Mouse (Mus musculus): ENCODE results near the gene Prkca. TPM values are rescaled to one million over a fixed set of nuclear protein-coding genes. Genes with fewer than 3 reads are reported as not detected.

Prkca gene
- polyA plus RNA-seq, 1 experiment from 2014 or later = 7.8 TPM

DNA sequence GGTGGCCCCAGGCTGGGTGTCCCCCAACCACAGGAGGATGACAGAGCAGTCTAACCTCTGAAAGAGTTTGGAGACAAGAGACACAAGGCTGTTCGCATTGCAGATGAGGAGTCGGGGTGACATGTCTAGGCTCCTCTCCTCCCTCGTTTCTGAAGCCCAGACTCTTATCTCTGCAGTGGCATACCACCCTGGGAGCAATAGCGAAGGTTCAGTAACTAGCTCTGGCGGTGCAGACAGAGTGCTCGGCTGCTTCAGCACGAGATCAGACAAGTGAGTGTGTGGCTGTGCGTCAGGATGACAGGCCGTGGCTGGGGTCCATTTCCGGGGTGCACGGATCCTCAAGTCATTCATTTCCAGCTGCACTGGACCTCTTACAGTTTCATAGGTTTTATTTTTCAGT lies 351.2 kb downstream of the Prkca start:
- H3K9ac ChIP-seq (replicated peaks) = no peak overlapping the region
- ATAC-seq (ENCODE audit: insufficient number of reproducible peaks, insufficient read depth, low FRiP score, low TSS enrichment, low read depth) = no peak
- H3K4me3 ChIP-seq (replicated peaks) = no peak overlapping the region
- no peaks in the 10 kb centered on the region for H3K9me3 ChIP-seq
- 52% methylated on average over 11 of the region's 11 CpGs for WGBS
- no peaks in the 10 kb centered on the region for H3K27me3 ChIP-seq
- H3K4me1 ChIP-seq (replicated peaks) = peaks cover 24% of the 10 kb centered on the region
- H3K4me2 ChIP-seq = no peak overlapping the region
- H3K36me3 ChIP-seq = no peaks in the 10 kb centered on the region
- H3K27ac ChIP-seq = peak overlapping the region; percentile 8; the same call in 1 of the 2 replicates

DNA sequence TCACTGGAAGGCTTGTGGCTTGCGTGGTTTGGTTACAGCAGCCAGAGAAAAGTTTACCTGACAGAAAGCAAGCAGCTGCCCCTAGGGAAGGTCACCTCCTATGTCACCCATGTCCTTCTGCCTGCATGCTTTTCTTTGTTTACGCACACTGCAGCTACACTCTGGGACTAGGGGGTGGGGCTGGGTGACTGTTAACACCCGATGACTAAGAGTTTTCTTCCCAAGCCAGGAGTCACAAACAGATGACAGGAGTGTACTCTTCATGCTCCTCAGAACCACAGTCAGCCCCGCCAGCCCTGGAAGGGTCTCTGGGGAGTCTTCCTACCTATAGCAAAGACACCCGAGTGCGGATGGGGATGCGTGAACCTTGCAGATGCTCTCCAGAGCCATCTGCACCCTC lies 351.7 kb downstream of the Prkca start:
- ATAC-seq (ENCODE audit: insufficient number of reproducible peaks, insufficient read depth, low FRiP score, low TSS enrichment, low read depth) = no peak
- Histone ChIP-seq H3K27ac (no peak overlapping the region), H3K36me3 (no peaks in the 10 kb centered on the region), H3K4me2 (no peak overlapping the region), H3K27me3 (no peaks in the 10 kb centered on the region), H3K9me3 (no peaks in the 10 kb centered on the region), H3K4me3 (replicated peaks) (no peak overlapping the region), H3K4me1 (replicated peaks) (peaks cover 19% of the 10 kb centered on the region), H3K9ac (replicated peaks) (no peak overlapping the region)
- WGBS = 69% methylated on average over 7 of the region's 7 CpGs

DNA sequence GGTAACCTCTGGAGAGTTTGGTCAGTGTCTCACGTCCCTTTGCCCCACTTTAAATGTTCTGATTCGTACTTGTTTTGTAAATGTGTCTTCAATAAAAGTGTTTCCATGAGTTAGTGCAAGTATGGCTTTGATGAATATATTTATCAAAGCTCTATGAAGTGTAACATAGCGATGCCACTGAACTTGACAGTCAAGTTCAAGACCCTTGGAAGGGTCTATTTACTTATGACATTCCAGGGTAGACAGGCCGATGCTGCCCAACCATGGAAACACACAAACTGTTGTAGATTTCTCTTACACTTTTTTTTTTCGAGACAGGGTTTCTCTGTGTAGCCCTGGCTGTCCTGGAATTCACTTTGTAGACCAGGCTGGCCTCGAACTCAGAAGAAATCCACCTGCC lies 354.5 kb downstream of the Prkca start:
- H3K36me3 ChIP-seq = no peaks in the 10 kb centered on the region; the same call in 1 of the 2 replicates
- WGBS = 88% methylated on average over 6 of the region's 6 CpGs
- no peaks in the 10 kb centered on the region for H3K27me3 ChIP-seq
- H3K4me1 ChIP-seq (replicated peaks) = peaks cover 5% of the 10 kb centered on the region
- H3K4me3 ChIP-seq (replicated peaks) = no peak overlapping the region
- no peaks in the 10 kb centered on the region for H3K9me3 ChIP-seq
- ATAC-seq (ENCODE audit: insufficient number of reproducible peaks, insufficient read depth, low FRiP score, low TSS enrichment, low read depth) = no peak
- no peak overlapping the region for H3K27ac ChIP-seq
- H3K4me2 ChIP-seq = no peak overlapping the region
- no peak overlapping the region for H3K9ac ChIP-seq (replicated peaks)

DNA sequence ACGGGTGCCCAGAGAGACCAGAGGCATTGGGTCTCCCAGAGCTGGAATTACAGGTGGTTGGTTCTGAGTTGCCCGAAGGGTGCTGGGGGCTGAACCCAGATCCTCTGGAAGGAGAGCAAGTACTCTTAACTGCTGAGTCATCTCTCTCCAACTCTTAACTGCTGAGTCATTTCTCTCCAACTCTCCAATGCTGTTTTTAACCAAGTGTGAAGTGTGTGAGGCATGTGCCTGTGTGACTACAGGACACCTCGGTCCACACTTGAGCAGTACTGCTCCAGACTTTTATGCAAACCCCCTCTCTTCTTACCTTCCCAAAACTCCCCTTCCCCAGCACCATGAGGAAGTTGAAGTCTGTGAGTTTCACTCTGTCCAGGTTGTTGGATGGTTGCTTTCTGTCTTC lies 357.8 kb downstream of the Prkca start:
- no peak; the same call in 1 of the 2 replicates for ATAC-seq (ENCODE audit: insufficient number of reproducible peaks, insufficient read depth, low FRiP score, low TSS enrichment, low read depth)
- 89% methylated on average over 3 of the region's 3 CpGs for WGBS
- H3K4me3 ChIP-seq (replicated peaks) = no peak overlapping the region

DNA sequence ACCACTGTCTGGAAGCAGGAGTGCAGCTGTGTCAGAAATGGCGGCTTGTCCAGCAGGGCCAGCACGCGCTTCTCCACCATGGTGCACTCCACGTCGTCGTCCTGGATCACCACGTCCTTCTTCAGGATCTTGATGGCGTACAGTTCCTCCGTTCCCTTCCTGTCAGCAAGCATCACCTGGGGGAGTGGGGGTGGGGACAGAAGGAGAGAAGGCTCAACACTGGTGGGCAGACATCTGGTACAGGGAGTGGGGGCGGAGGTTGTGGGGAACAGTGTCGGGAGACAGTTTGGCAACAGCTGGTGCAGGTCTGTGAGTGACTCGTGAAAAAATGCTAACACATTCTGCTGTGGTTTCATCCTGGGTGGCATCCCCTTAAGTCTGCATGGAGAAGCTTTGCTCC lies 359.8 kb downstream of the Prkca start:
- Histone ChIP-seq H3K27me3 (no peaks in the 10 kb centered on the region), H3K36me3 (no peaks in the 10 kb centered on the region; the same call in 1 of the 2 replicates), H3K9me3 (no peaks in the 10 kb centered on the region), H3K9ac (replicated peaks) (no peak overlapping the region), H3K4me3 (replicated peaks) (no peak overlapping the region), H3K4me1 (replicated peaks) (peaks cover 20% of the 10 kb centered on the region), H3K27ac (no peak overlapping the region), H3K4me2 (no peak overlapping the region)
- no peak for ATAC-seq (ENCODE audit: insufficient number of reproducible peaks, insufficient read depth, low FRiP score, low TSS enrichment, low read depth)
- WGBS = 79% methylated on average over 12 of the region's 12 CpGs

More for the DNA sequence above, 357.8 kb downstream of the Prkca start:
- H3K4me1 ChIP-seq (replicated peaks) = peaks cover 3% of the 10 kb centered on the region; the same call in 1 of the 2 replicates
- no peak overlapping the region for H3K9ac ChIP-seq (replicated peaks)
- no peaks in the 10 kb centered on the region for H3K27me3 ChIP-seq
- H3K9me3 ChIP-seq = no peaks in the 10 kb centered on the region
- no peak overlapping the region for H3K4me2 ChIP-seq
- H3K27ac ChIP-seq = no peak overlapping the region
- no peaks in the 10 kb centered on the region; the same call in 1 of the 2 replicates for H3K36me3 ChIP-seq

DNA sequence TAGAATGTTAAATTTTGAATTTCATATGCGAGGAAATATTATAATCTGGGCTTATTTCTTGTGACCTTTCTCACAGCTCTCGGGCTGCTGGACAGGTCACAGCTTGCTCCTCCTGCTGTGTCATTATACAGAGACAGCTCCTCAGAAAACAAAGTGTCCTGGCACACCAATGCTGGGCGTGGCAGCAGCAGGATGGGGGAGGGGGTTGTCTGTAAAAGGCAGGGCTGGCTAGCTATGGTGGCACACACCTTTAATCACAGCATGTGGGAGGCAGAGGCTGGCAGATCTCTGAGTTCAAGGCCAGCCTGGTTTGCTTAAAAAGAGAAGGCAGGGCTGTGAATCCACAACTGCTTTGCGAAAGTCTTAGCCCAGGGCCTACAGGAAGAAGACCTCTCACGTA lies 360.5 kb downstream of the Prkca start:
- Histone ChIP-seq H3K36me3 (no peaks in the 10 kb centered on the region; the same call in 1 of the 2 replicates), H3K4me1 (replicated peaks) (peaks cover 23% of the 10 kb centered on the region), H3K4me3 (replicated peaks) (no peak overlapping the region), H3K9ac (replicated peaks) (no peak overlapping the region), H3K27ac (no peak overlapping the region), H3K9me3 (no peaks in the 10 kb centered on the region), H3K4me2 (no peak overlapping the region), H3K27me3 (no peaks in the 10 kb centered on the region)
- WGBS = 55% methylated on average over 5 of the region's 5 CpGs
- ATAC-seq (ENCODE audit: insufficient number of reproducible peaks, insufficient read depth, low FRiP score, low TSS enrichment, low read depth) = no peak

DNA sequence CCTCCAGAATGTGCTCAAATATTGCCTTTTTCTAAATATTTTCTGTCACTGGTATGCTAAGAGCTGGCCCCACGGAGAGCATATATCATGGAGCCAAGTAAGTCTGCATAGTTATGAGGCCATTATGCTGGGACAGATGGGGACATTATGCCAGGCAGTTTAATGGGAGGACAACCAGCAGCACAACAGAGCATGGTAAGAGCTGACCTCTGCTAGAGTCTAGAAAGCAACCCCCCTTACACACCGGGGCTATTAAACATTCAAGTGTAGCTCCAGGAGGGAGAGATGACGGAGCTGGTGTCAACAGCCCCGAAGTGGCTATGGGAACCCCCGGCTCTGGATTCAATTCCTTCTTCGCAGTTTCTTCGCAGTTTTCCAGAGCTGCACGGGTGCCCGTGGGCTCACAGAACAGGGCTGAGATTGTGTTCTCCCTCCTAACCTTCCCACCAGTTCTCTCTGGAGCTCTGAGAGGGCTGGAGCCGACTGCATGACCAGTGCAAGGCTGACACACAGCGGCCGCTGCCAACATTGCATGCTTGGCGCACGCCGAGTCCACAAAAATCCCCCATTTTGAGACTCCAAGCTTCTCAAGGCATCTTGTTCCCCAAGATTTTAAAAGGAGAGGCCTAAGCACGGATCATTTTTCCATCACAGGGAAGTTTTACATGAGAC lies 361.4 kb downstream of the Prkca start:
- H3K27me3 ChIP-seq = no peaks in the 10 kb centered on the region
- no peak overlapping the region for H3K27ac ChIP-seq
- no peaks in the 10 kb centered on the region for H3K9me3 ChIP-seq
- H3K4me3 ChIP-seq (replicated peaks) = no peak overlapping the region
- H3K36me3 ChIP-seq = no peaks in the 10 kb centered on the region; the same call in 1 of the 2 replicates
- ATAC-seq (ENCODE audit: insufficient number of reproducible peaks, insufficient read depth, low FRiP score, low TSS enrichment, low read depth) = no peak; the same call in 1 of the 2 replicates
- H3K4me1 ChIP-seq (replicated peaks) = peaks cover 23% of the 10 kb centered on the region
- no peak overlapping the region for H3K4me2 ChIP-seq
- no peak overlapping the region for H3K9ac ChIP-seq (replicated peaks)
- 21% methylated on average over 16 of the region's 16 CpGs for WGBS

GRCm38 (mm10) chr11:107979497-107980174 lies 364.1 kb downstream of the Prkca start:
- H3K36me3 ChIP-seq = no peaks in the 10 kb centered on the region
- no peak overlapping the region for H3K9ac ChIP-seq (replicated peaks)
- no peaks in the 10 kb centered on the region for H3K27me3 ChIP-seq
- H3K4me3 ChIP-seq (replicated peaks) = no peak overlapping the region
- ATAC-seq (ENCODE audit: insufficient number of reproducible peaks, insufficient read depth, low FRiP score, low TSS enrichment, low read depth) = no peak
- no peak overlapping the region for H3K4me2 ChIP-seq
- no peaks in the 10 kb centered on the region for H3K9me3 ChIP-seq
- peaks cover 23% of the 10 kb centered on the region for H3K4me1 ChIP-seq (replicated peaks)
- H3K27ac ChIP-seq = no peak overlapping the region
- 57% methylated on average over 22 of the region's 22 CpGs for WGBS

GRCm38 (mm10) chr11:107969943-107970342 lies 373.8 kb downstream of the Prkca start:
- H3K4me1 ChIP-seq (replicated peaks) = peaks cover 43% of the 10 kb centered on the region
- no peak overlapping the region; the same call in 1 of the 2 replicates for H3K9ac ChIP-seq (replicated peaks)
- no peaks in the 10 kb centered on the region for H3K27me3 ChIP-seq
- 25% methylated on average over 10 of the region's 10 CpGs for WGBS
- no peaks in the 10 kb centered on the region for H3K9me3 ChIP-seq
- peak overlapping the region; percentile 79 for H3K27ac ChIP-seq
- H3K36me3 ChIP-seq = no peaks in the 10 kb centered on the region
- ATAC-seq (ENCODE audit: insufficient number of reproducible peaks, insufficient read depth, low FRiP score, low TSS enrichment, low read depth) = no peak
- no peak overlapping the region for H3K4me3 ChIP-seq (replicated peaks)
- H3K4me2 ChIP-seq = peak overlapping the region; percentile 24

GRCm38 (mm10) chr11:107968147-107968546 lies 375.6 kb downstream of the Prkca start:
- peak overlapping the region; percentile 79 for H3K27ac ChIP-seq
- no peaks in the 10 kb centered on the region for H3K27me3 ChIP-seq
- 20% methylated on average over 13 of the region's 13 CpGs for WGBS
- H3K9me3 ChIP-seq = no peaks in the 10 kb centered on the region
- H3K4me2 ChIP-seq = peak overlapping the region; percentile 17; the same call in 1 of the 2 replicates
- no peak for ATAC-seq (ENCODE audit: insufficient number of reproducible peaks, insufficient read depth, low FRiP score, low TSS enrichment, low read depth)
- H3K4me3 ChIP-seq (replicated peaks) = no peak overlapping the region
- no peaks in the 10 kb centered on the region for H3K36me3 ChIP-seq
- H3K4me1 ChIP-seq (replicated peaks) = peaks cover 43% of the 10 kb centered on the region
- no peak overlapping the region for H3K9ac ChIP-seq (replicated peaks)

- Histone ChIP-seq H3K9me3 (no peaks in the 10 kb centered on the region), H3K27me3 (no peaks in the 10 kb centered on the region)
Observed at GRCm38 (mm10) chr11:107966229-107966628, 377.5 kb downstream of the Prkca start.

More at GRCm38 (mm10) chr11:107966229-107966628, 377.5 kb downstream of the Prkca start:
- H3K4me1 ChIP-seq (replicated peaks) = peaks cover 43% of the 10 kb centered on the region
- 85% methylated on average over 4 of the region's 4 CpGs for WGBS
- ATAC-seq (ENCODE audit: insufficient number of reproducible peaks, insufficient read depth, low FRiP score, low TSS enrichment, low read depth) = no peak
- no peaks in the 10 kb centered on the region for H3K36me3 ChIP-seq
- no peak overlapping the region for H3K4me3 ChIP-seq (replicated peaks)
- H3K9ac ChIP-seq (replicated peaks) = no peak overlapping the region
- no peak overlapping the region for H3K4me2 ChIP-seq
- no peak overlapping the region for H3K27ac ChIP-seq

All from limb, embryonic 12.5 days (tissue).